Mouse (Mus musculus) adrenal gland, postnatal 10 days (tissue): ENCODE measurements at regions not wholly inside any gene's neighbourhood (a gene's known extent, or its start where the extent isn't known, plus 50 kb on each side); places are given as distances from the start of the nearest gene placed in this dataset.

ENCODE experiments used
- DNase-seq: peaks from one replicate; pipeline ENCODE4 v3.0.0; 2021; ENCODE audit warnings: mixed read lengths

GRCm38 (mm10) chr14:98937933-98938332, 56.2 kb downstream of the Rpl36a-ps1 start:
- no peak for DNase-seq

- no peak for DNase-seq
These were observed 56.7 kb downstream of the Rpl36a-ps1 start for GRCm38 (mm10) chr14:98937373-98937772.

DNA sequence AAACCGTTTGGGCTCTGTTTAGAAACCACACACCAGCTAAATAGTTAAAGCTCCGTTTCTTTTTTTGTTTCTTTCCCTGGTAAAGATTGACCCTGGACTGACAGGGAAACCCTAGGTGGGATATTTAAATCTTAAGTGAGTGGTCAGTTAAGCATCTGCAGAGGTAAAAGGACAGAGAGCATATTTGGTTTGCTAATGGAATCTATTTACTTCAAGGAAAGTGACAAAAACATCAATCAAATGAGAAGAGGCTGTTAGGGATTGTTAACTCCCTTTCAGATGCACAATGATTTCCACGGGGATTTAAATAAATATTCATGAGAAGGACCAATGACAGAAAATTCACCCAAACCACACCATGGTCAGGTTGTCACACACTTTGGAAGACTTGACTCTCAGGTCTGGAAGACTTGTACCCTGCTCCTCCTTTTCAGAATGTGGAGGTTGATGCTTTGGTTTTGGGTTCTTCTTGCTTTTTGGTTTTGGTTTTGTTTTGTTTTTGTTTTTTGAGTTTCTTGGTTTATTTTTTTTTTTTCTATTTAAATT, 60.7 kb downstream of the Rpl36a-ps1 start:
- DNase-seq: no peak

DNA sequence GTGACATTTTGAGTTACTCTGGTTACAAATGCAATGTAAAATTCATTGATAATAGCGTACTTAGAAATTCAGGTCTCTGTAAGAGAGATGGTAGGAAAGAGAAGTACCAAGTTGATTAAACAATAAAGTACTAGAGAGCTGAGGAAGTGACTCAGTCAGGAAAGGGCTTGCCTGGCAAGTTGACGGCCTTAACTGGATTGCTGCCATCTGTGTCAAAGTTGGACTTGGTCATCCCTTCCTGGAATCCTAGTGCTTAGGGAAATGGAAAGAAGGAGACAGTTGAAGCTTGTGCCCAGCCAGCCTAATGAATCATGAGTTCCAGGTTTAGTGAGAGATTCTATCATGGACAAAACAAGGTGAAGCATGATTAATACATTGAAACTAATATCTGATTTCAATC, 64.8 kb downstream of the Rpl36a-ps1 start:
- peak; percentile 33 for DNase-seq

DNA sequence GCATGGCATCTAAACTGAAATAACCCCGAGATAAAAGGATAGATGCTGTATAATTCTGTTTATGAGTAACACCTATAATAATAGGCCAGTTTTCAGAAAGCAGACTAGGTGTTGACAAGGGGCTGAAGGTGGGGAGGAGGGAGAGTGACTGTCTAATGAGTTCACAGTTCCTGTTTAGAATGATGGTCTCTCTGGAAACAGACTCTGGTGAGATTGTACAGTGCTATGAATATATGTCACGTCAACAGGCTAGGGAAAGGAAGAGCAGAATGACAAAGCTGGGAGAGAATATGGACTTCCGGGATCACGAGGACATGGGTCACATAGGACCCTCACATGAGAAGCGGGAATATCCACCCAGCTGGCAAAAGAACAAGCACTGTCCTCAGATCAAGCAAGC, 85.9 kb downstream of the Rpl36a-ps1 start:
- no peak for DNase-seq

DNA sequence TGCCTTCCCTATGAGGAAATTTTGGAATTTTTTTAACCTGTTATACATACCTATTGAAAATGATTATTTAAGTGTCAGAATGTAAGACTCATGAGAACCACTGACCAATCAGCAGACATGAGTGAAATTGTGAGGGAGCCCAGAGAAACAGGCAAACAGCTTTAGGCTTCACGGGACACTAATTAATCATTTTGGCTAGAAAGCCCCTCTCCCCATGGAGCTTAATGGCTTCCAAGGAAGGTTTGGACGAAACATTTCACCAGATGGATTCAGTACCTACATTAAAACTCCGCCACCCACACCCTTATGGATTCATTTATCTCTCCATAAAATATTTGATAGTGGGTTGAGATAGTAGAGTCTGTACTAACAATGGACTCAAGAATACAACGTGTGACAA, 95.2 kb downstream of the Rpl36a-ps1 start:
- no peak for DNase-seq

GRCm38 (mm10) chr14:98897390-98897789, 96.7 kb downstream of the Rpl36a-ps1 start:
- DNase-seq: no peak

DNA sequence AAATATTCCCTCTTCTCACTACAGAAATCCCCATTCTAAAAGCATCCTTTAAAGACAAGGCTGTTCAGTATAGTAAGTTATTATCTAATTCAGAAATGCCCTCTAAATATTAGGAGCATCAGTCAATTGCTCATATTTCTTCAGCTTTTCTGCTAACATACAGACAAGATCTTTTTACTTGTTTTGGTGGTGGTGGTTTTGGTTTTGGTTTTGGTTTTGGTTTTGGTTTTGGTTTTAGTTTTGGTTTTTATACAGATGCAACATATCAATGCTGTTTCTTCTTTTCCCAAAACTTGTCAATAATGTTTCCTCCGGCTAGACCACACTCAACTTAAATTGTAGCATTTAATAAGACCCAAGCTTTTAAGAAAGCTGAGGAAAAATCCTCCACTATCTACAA, 98.2 kb downstream of the Rpl36a-ps1 start:
- no peak for DNase-seq

- DNase-seq: no peak
These were observed 101.4 kb downstream of the Rpl36a-ps1 start for GRCm38 (mm10) chr14:98892670-98893069.

DNA sequence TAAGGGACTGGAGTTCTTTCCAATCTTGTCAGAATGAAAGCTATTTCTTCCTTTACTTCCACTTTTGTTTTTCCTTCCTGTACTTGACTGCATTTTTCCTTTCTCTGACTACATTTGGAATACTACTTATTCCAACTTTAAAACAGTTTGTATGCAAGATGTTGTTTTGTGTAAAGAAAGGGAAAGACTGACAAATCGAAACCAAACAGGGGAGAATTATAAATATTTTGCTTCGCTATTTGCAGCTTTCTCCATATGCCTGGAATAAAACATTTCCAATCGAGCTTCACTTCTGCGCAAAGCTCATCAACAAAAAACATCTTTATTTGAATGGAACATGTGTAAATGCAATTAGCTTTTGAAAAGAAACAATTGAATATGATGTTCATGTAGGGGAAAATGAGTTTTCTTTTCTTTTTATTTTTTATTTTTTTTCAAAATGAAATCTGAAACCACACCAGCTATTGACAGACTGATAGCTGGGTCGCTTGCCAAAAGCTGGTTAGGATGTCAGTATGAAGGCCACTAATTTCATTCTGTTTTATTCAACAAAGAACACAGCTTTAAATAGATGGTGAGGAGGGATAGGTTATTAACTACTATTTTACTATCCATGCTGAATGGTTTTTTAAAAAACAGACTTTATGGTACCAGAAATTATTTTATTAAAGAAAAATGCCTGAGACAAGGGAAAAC, 102.7 kb downstream of the Rpl36a-ps1 start:
- no peak for DNase-seq

DNA sequence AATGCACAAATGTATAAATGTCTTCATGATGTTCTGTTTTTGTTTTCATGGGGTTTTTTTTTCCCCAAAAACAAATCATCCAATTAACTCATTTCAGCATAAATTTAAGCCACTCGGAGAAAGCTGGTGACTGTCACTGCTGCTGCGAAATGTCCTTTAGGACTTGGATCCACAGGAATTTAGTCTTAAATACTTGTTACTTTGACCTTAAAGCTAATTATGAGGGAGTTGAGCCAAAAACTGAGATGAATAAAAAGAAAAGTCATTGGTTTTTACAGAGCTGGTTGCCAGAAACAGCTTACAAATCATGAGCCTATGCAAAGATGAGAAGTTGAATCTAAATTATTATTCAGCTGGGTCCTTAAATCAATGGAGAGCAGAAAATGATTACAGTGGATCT, 106.5 kb downstream of the Rpl36a-ps1 start:
- no peak for DNase-seq

GRCm38 (mm10) chr14:98886982-98887381, 107.1 kb downstream of the Rpl36a-ps1 start:
- no peak for DNase-seq

DNA sequence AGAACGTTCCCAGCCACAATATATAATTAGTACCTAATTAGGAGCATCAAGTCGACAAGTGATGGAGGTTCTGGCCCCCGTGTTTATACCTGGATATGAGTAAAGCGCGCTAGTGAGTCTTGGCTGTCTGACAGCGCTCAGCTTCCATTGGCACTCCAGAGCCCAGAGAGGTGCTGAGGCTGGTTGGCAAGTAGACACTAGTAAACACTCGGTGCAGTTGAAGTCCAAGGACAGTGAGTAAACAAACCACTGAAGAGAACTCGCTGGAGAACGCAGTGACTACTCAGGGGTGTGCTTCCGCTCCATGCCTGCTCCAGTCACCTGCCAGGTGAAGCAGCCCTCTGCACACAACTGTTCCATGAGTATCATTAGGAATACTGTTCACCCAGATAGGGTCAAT, 111.5 kb downstream of the Rpl36a-ps1 start:
- no peak for DNase-seq

- DNase-seq: peak; percentile 30
These were observed 116.2 kb downstream of the Rpl36a-ps1 start for GRCm38 (mm10) chr14:98877956-98878355.

GRCm38 (mm10) chr14:98873446-98873845, 120.7 kb downstream of the Rpl36a-ps1 start:
- no peak for DNase-seq

DNA sequence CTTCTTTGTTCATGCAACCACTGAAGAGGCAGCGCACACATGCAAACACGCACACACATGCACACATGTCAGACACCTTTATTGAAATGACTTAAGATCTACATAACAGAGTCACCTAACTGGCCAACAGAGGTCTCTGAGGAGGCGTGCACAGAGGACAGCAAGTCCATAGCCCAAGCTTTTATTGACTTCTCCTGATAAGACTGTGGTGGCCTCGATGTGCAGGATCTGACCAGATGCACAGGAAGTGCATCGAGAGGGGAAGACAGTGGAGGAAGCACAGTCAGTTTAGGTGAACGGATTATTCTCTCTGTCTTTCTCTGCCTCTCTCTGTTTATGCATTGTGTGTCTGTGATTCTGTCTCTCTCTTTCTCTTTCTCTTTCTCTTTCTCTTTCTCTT, 124.2 kb downstream of the Rpl36a-ps1 start:
- no peak for DNase-seq

DNA sequence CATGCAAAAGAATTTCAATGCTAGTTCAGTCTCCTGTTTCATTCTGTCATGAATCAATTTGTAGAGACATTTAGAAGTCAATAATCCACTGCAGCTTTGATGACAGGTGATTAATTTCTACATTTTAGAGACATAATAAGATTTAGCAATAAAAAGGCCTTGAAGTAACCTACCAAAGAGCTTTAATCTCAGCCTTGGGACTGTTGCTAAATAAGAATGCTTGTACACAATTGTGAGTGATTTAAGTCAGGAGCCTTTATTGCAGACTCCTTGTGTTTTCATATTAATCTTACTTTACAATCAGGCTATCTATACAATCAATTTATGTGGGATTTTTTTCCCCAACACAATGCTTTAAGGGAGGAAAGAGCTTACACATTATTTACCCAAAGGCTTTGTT, 127.2 kb downstream of the Rpl36a-ps1 start:
- DNase-seq: no peak

- no peak for DNase-seq
These were observed 130.1 kb downstream of the Rpl36a-ps1 start for GRCm38 (mm10) chr14:98864001-98864400.

DNA sequence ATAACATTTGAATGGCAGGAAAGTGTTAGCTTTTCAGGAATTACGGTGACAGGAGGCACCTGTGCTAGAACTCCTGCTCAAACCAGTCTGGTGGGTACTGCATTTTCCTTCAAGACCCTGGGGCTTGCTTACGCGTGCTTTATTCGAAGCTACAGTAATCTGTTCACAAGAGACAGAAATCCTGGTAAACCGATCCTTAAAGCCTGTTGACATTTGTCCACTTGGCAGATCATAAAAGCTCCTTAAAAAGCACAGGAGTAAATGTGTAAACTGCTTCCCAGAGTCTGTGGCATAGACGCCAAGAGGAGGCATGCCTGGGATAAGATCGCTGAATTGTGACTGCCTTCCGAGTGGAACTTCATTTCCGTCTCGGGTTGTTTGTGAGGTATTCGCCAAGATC, 130.5 kb downstream of the Rpl36a-ps1 start:
- DNase-seq: no peak

DNA sequence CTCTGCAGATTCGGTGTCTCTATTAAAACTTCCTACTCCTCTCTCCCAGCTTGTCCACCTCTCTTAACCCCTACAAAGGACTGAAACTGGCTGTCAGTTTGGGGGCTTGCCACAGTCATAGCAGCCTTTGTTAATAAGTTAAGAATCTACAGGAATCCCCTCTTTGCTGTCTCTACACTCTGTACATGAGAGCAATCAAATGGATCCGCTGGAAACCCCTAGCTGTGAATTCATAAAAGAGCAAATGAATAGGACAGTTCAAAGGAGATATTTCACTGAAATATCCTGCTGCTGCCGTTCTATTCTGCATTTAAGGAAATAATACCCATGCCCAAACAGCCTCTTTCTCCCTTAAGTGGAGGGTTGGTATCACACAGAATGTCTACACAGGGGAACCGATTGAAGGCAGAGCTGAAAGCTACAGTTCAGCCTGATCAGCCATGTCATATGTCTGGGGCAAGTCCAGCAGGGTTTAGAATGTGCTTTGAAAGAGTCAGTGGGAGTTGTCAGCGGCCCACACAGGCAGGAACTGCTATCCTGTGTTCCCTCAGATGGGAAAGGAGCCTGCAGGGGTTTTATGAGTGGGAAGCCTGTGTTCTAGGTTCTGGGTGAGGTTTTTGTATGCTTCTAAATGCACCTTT, 131.9 kb downstream of the Rpl36a-ps1 start:
- no peak for DNase-seq

DNA sequence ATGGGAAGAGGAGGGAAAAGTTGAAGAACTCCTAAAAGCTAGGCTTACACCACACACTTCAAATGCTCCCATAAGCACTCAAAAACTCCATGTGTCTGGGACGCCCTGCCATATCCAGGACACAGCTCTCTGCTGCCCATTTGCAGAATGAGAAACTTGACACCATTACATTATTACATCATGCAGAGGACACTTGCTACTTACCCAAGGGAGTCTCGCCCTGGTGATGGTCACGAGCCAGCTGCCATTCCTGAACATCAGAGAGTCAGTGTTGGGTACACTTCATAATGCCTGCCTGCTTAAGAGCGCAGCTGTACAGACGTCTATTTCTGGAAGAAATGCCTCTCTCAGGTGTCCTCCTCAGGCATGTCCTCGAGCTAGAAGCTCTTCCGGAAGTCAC, 135.3 kb downstream of the Rpl36a-ps1 start:
- DNase-seq: no peak

DNA sequence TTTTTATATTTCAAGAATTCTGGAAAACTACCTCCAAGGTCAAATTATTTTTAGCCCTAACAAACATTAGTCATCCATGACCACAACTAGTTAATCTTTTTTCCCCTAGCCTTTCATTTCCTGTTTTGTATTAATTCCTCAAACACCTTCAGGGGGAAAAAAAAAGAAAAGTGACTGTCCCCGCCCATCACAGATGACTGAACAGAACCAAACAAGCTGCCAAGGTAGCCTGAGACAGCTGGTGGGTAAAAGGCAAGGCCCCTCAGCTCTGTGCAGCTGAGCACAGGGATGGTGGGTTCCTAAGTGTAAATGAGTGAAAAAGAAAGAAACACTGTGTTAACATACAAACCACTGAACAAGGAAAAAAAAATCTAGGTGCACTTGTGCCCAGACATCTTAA, 145.6 kb downstream of the Rpl36a-ps1 start:
- DNase-seq: no peak

DNA sequence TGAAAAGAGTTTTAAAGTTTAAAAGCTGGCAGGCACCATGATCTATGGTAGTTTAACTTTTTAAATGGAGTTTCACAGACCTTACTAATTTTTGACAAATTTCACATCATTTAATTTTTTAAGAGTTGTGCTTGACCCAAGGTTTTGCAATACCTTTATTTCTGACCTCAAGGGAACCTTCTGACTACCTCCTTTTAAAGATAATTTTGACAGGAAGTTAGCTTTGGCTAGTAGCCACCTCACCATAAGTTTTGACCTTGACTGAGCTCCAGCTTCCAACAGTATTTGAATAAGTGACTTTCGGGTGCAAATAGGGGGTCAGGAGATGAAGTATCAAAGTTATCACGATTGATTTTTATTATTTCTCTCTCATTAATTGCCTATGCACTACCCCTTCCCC, 149.9 kb downstream of the Rpl36a-ps1 start:
- DNase-seq: no peak

DNA sequence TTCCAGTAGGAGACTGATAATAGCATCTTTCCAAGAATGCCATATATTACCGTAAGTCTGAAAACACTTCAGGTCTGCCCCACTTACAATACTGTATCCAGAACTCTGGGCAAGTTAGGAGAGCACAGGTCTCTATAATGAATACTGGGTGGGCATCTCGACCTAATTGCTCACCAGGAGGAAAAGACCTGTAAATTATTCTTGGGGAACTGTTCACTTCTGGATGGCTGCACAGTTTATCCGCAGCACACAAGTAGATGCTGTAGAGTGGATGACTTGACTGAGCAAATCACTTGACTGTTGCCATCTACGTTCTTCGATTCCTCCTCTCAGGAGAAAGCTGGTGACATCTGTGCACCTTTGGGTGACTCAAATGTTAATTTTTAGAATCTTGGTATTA, 159.8 kb downstream of the Rpl36a-ps1 start:
- DNase-seq: no peak
